ENCODE assay signal across 8 mouse cellular contexts in the genomic region with DNA sequence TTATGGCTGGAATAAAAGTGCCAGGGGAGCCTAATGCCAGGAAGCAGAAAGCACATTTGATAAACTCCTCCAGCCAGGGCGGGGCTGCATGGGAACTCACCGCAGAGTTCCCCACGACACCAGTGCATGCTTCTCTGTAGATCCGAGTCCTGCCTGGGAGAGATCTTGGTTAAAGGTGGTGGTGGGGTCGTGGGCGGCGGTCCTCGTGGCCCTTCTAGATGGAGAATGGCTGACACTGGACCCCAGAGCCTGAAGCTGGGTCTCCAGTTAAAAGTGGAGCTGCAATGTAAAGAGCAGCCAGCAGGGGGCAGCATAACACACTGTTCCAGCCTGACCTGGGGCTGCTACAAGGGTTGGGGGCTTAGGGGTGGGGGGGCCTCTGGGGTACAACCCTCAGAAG. TPM values are rescaled to one million over a fixed set of nuclear protein-coding genes. Genes with fewer than 3 reads are reported as not detected.
DNase-seq lines count a peak whose midpoint lies in the region; ATAC-seq and TF ChIP-seq lines count a peak whose summit lies in the region.

No protein-coding gene starts in this region.

- no peak for ATAC-seq in forebrain, embryonic 16.5 days
- ATAC-seq in heart, embryonic 15.5 days (replicated peaks; ENCODE audit: insufficient number of reproducible peaks, insufficient read depth, low FRiP score, low read depth) = no peak
- peak; percentile 25; the same call in 1 of the 2 replicates for ATAC-seq in midbrain, embryonic 11.5 days (ENCODE audit: low FRiP score)
- ATAC-seq in stomach, embryonic 15.5 days (ENCODE audit: insufficient read depth, low FRiP score, low read depth) = no peak

- peak overlapping the region; percentile 25; the same call in 1 of the 2 replicates for H3K27ac ChIP-seq in forebrain, embryonic 10.5 days
- no peak overlapping the region for H3K27ac ChIP-seq in forebrain, embryonic 16.5 days (ENCODE audit: low read length)
- no peak overlapping the region for H3K27ac ChIP-seq in heart, embryonic 15.5 days
- H3K27ac ChIP-seq in midbrain, embryonic 11.5 days (ENCODE audit: low read depth, low read length) = no peak overlapping the region
- no peak overlapping the region for H3K27ac ChIP-seq in stomach, embryonic 15.5 days

- 22% methylated on average over 8 of the region's 8 CpGs for WGBS in forebrain, embryonic 10.5 days
- 24% methylated on average over 8 of the region's 8 CpGs for WGBS in forebrain, embryonic 16.5 days
- whole genome bisulfite sequencing in heart, embryonic 15.5 days = 19% methylated on average over 8 of the region's 8 CpGs
- 21% methylated on average over 8 of the region's 8 CpGs for WGBS in midbrain, embryonic 11.5 days
- 16% methylated on average over 8 of the region's 8 CpGs for WGBS in stomach, embryonic 15.5 days

- no peak overlapping the region for H3K9ac ChIP-seq in forebrain, embryonic 16.5 days (replicated peaks; ENCODE audit: low read depth, low read length)
- peak overlapping the region; percentile 31; the same call in 1 of the 2 replicates for H3K9ac ChIP-seq in heart, embryonic 15.5 days
- no peak overlapping the region for H3K9ac ChIP-seq in midbrain, embryonic 11.5 days (ENCODE audit: low read length)
- H3K9ac ChIP-seq in stomach, embryonic 15.5 days = no peak overlapping the region

- peak; percentile 80 for DNase-seq in forebrain, embryonic 10.5 days (ENCODE audit: extremely low spot score, low spot score)
- peak; percentile 76 to 85 for DNase-seq in cerebellum, postnatal 14 days
- DNase-seq in left cerebral cortex, postnatal 14 days (ENCODE audit: low spot score in 2 of 2) = peak; percentile 39 to 71
- DNase-seq in midbrain, embryonic 11.5 days (ENCODE audit: low spot score, missing footprints) = peak; percentile 97

- no peak overlapping the region for H3K4me2 ChIP-seq in forebrain, embryonic 16.5 days (ENCODE audit: low read length)
- peak overlapping the region; percentile 43; the same call in 1 of the 2 replicates for H3K4me2 ChIP-seq in heart, embryonic 15.5 days
- no peak overlapping the region for H3K4me2 ChIP-seq in midbrain, embryonic 11.5 days
- peak overlapping the region; percentile 42; the same call in 1 of the 2 replicates for H3K4me2 ChIP-seq in stomach, embryonic 15.5 days

- TF ChIP-seq CTCF in E14TG2a.4 (conservative IDR thresholded peaks at IDR 0.05; ENCODE audit: low read length) = peak; percentile 58

- no peak overlapping the region for H3K4me3 ChIP-seq in forebrain, embryonic 10.5 days
- H3K4me3 ChIP-seq in forebrain, embryonic 16.5 days (replicated peaks; ENCODE audit: low read length) = no peak overlapping the region
- H3K4me3 ChIP-seq in E14TG2a.4 (replicated peaks; ENCODE audit: low read length) = 0 out of 2 replicates have a peak overlapping the region, but pooled peaks have one; percentile 35
- H3K4me3 ChIP-seq in heart, embryonic 15.5 days = 0 out of 2 replicates have a peak overlapping the region, but pooled peaks have one; percentile 7
- no peak overlapping the region for H3K4me3 ChIP-seq in midbrain, embryonic 11.5 days (ENCODE audit: low read depth, low read length)
- H3K4me3 ChIP-seq in stomach, embryonic 15.5 days (replicated peaks) = no peak overlapping the region

- peaks cover 28% of the 10 kb centered on the region for H3K27me3 ChIP-seq in forebrain, embryonic 10.5 days (ENCODE audit: poor library complexity, severe bottlenecking)
- no peaks in the 10 kb centered on the region for H3K27me3 ChIP-seq in forebrain, embryonic 16.5 days (replicated peaks; ENCODE audit: control insufficient read depth, insufficient read depth, low read length)
- peaks cover 9% of the 10 kb centered on the region for H3K27me3 ChIP-seq in E14TG2a.4 (ENCODE audit: insufficient read depth, low read length)
- peaks cover 6% of the 10 kb centered on the region; the same call in 1 of the 2 replicates for H3K27me3 ChIP-seq in heart, embryonic 15.5 days
- no peaks in the 10 kb centered on the region; the same call in 1 of the 2 replicates for H3K27me3 ChIP-seq in midbrain, embryonic 11.5 days (ENCODE audit: control insufficient read depth, insufficient read depth, low read length)
- H3K27me3 ChIP-seq in stomach, embryonic 15.5 days (replicated peaks) = no peaks in the 10 kb centered on the region

- peaks cover 54% of the 10 kb centered on the region for H3K4me1 ChIP-seq in forebrain, embryonic 10.5 days
- peaks cover 5% of the 10 kb centered on the region for H3K4me1 ChIP-seq in forebrain, embryonic 16.5 days (replicated peaks; ENCODE audit: control insufficient read depth, insufficient read depth, low read length)
- peaks cover 45% of the 10 kb centered on the region for H3K4me1 ChIP-seq in E14TG2a.4 (replicated peaks; ENCODE audit: low read depth, low read length)
- peaks cover 22% of the 10 kb centered on the region for H3K4me1 ChIP-seq in heart, embryonic 15.5 days (replicated peaks)
- peaks cover 4% of the 10 kb centered on the region for H3K4me1 ChIP-seq in midbrain, embryonic 11.5 days (ENCODE audit: control insufficient read depth, insufficient read depth, low read length)
- peaks cover 17% of the 10 kb centered on the region for H3K4me1 ChIP-seq in stomach, embryonic 15.5 days

- intact Hi-C loops in left cerebral cortex, postnatal 14 days (cut with DNase I) = no loop called here

- no peaks in the 10 kb centered on the region for H3K9me3 ChIP-seq in forebrain, embryonic 10.5 days
- H3K9me3 ChIP-seq in forebrain, embryonic 16.5 days (ENCODE audit: control insufficient read depth, low read length) = no peaks in the 10 kb centered on the region
- no peaks in the 10 kb centered on the region for H3K9me3 ChIP-seq in E14TG2a.4 (ENCODE audit: low read length)
- no peaks in the 10 kb centered on the region for H3K9me3 ChIP-seq in heart, embryonic 15.5 days (replicated peaks)
- no peaks in the 10 kb centered on the region for H3K9me3 ChIP-seq in midbrain, embryonic 11.5 days (ENCODE audit: control insufficient read depth, low read length)
- H3K9me3 ChIP-seq in stomach, embryonic 15.5 days = no peaks in the 10 kb centered on the region

- no peaks in the 10 kb centered on the region for H3K36me3 ChIP-seq in forebrain, embryonic 10.5 days (replicated peaks)
- no peaks in the 10 kb centered on the region for H3K36me3 ChIP-seq in forebrain, embryonic 16.5 days (ENCODE audit: control insufficient read depth, insufficient read depth)
- H3K36me3 ChIP-seq in E14TG2a.4 (ENCODE audit: insufficient read depth, low read length) = no peaks in the 10 kb centered on the region
- no peaks in the 10 kb centered on the region for H3K36me3 ChIP-seq in heart, embryonic 15.5 days
- H3K36me3 ChIP-seq in midbrain, embryonic 11.5 days (ENCODE audit: control insufficient read depth, insufficient read depth, low read length) = no peaks in the 10 kb centered on the region
- no peaks in the 10 kb centered on the region for H3K36me3 ChIP-seq in stomach, embryonic 15.5 days

RNA-seq across cellular contexts. Expression of a gene that starts 38.3 kb away (rescaled TPM):
- polyA plus RNA-seq in forebrain, embryonic 10.5 days (2016; fragmentation: Nextera tagmentation; extraction: Ambion mirVana) = not detected in 2 replicates
- not detected in 2 replicates for polyA plus RNA-seq in forebrain, embryonic 16.5 days (2015; fragmentation: Nextera tagmentation; extraction: Ambion mirVana)
- 0.16 and 0.38 TPM in 2 replicates for polyA plus RNA-seq in heart, embryonic 15.5 days (2015; fragmentation: Nextera tagmentation; extraction: Ambion mirVana)
- under 1 TPM in 1 of 2 experiments, not detected in 1; 0.26 TPM for total RNA-seq in left cerebral cortex, postnatal 14 days (2021)
- polyA plus RNA-seq in midbrain, embryonic 11.5 days (2014; fragmentation: Nextera tagmentation; extraction: Ambion mirVana) = not detected in 2 replicates
- 0.09 TPM in 2 replicates for polyA plus RNA-seq in stomach, embryonic 15.5 days (2015; fragmentation: Nextera tagmentation; extraction: Ambion mirVana)

RNA-seq across cellular contexts. Expression of a gene that starts 54.6 kb away (rescaled TPM):
- 495 and 519 TPM in 2 replicates for polyA plus RNA-seq in forebrain, embryonic 10.5 days (2016; fragmentation: Nextera tagmentation; extraction: Ambion mirVana)
- 277 and 319 TPM in 2 replicates for polyA plus RNA-seq in forebrain, embryonic 16.5 days (2015; fragmentation: Nextera tagmentation; extraction: Ambion mirVana)
- 153 and 176 TPM in 2 replicates for polyA plus RNA-seq in heart, embryonic 15.5 days (2015; fragmentation: Nextera tagmentation; extraction: Ambion mirVana)
- total RNA-seq in left cerebral cortex, postnatal 14 days (2021) = 100 to 1,000 TPM; 178 to 201 TPM
- polyA plus RNA-seq in midbrain, embryonic 11.5 days (2014; fragmentation: Nextera tagmentation; extraction: Ambion mirVana) = 216 and 221 TPM in 2 replicates
- 306 and 317 TPM in 2 replicates for polyA plus RNA-seq in stomach, embryonic 15.5 days (2015; fragmentation: Nextera tagmentation; extraction: Ambion mirVana)

Comparison
In these comparisons a context has a peak if more than half of its experiments do, and no peak if none do; other contexts are left out.
1. H3K4me3 ChIP-seq: peak in E14TG2a.4 (single experiment) and heart, embryonic 15.5 days (single experiment); none in forebrain, embryonic 10.5 days (single experiment), forebrain, embryonic 16.5 days (single experiment), midbrain, embryonic 11.5 days (single experiment) and stomach, embryonic 15.5 days (single experiment).
2. H3K4me2 ChIP-seq: peak in heart, embryonic 15.5 days (single experiment) and stomach, embryonic 15.5 days (single experiment); none in forebrain, embryonic 16.5 days (single experiment) and midbrain, embryonic 11.5 days (single experiment).
3. Peak in every context shown above with its lines, with median percentiles within 50 percentile points of each other: DNase-seq.